Mouse (Mus musculus): Measurements from ENCODE around the gene Pigs. TPM values are rescaled to one million over a fixed set of nuclear protein-coding genes. Genes with fewer than 3 reads are reported as not detected.

The Pigs gene
- polyA plus RNA-seq, 1 experiment = 50.2 TPM

- Histone ChIP-seq H3K79me2 (ENCODE audit: control insufficient read depth, insufficient read depth) (no peaks in the 10 kb centered on the region), H3K36me3 (ENCODE audit: control insufficient read depth, insufficient read depth) (no peaks in the 10 kb centered on the region), H3K4me2 (ENCODE audit: low read depth) (no peak overlapping the region), H3ac (ENCODE audit: control insufficient read depth, insufficient read length) (no peak overlapping the region), H3K4me3 (no peak overlapping the region), H3K27me3 (ENCODE audit: control insufficient read depth, insufficient read depth, insufficient read length) (no peaks in the 10 kb centered on the region)
- no peak for TF ChIP-seq POLR2A (IDR thresholded peaks at IDR 0.05; ENCODE audit: insufficient read length, low read depth)
- TF ChIP-seq E2F4 (IDR thresholded peaks at IDR 0.05; ENCODE audit: insufficient read depth) = no peak
- no peak for TF ChIP-seq TCF12 (IDR thresholded peaks at IDR 0.05; ENCODE audit: insufficient read depth, poor library complexity, severe bottlenecking)
- TF ChIP-seq MYOG (IDR thresholded peaks at IDR 0.05; ENCODE audit: control insufficient read depth in 1 of 3, insufficient read depth in 1 of 3, insufficient read length in 2 of 3, low read depth in 2 of 3) = no peak
- TF ChIP-seq SRF (IDR thresholded peaks at IDR 0.05; ENCODE audit: control insufficient read depth, insufficient read length, low read depth) = no peak
Observed at GRCm38 (mm10) chr11:78353081-78353480, 24.9 kb downstream of the Pigs start.

- Histone ChIP-seq H3K79me2 (ENCODE audit: control insufficient read depth, insufficient read depth) (no peaks in the 10 kb centered on the region), H3ac (ENCODE audit: control insufficient read depth, insufficient read length) (no peak overlapping the region), H3K27me3 (ENCODE audit: control insufficient read depth, insufficient read depth, insufficient read length) (no peaks in the 10 kb centered on the region), H3K4me3 (no peak overlapping the region), H3K36me3 (ENCODE audit: control insufficient read depth, insufficient read depth) (no peaks in the 10 kb centered on the region), H3K4me2 (ENCODE audit: low read depth) (no peak overlapping the region)
- TF ChIP-seq MAX (IDR thresholded peaks at IDR 0.05; ENCODE audit: low read depth) (no peak), CEBPB (IDR thresholded peaks at IDR 0.05; ENCODE audit: insufficient read depth, poor library complexity, severe bottlenecking) (no peak), REST (IDR thresholded peaks at IDR 0.05; ENCODE audit: insufficient read depth, insufficient read length) (no peak), MYOG (IDR thresholded peaks at IDR 0.05; ENCODE audit: control insufficient read depth in 1 of 3, insufficient read depth in 1 of 3, insufficient read length in 2 of 3, low read depth in 2 of 3) (no peak), E2F4 (IDR thresholded peaks at IDR 0.05; ENCODE audit: insufficient read depth) (no peak), TCF3 (IDR thresholded peaks at IDR 0.05; ENCODE audit: insufficient read length, low read depth) (no peak), TCF12 (IDR thresholded peaks at IDR 0.05; ENCODE audit: insufficient read depth, poor library complexity, severe bottlenecking) (no peak), POLR2AphosphoS2 (IDR thresholded peaks at IDR 0.05; ENCODE audit: insufficient read length, low read depth) (no peak), SRF (IDR thresholded peaks at IDR 0.05; ENCODE audit: control insufficient read depth, insufficient read length, low read depth) (no peak), POLR2A (IDR thresholded peaks at IDR 0.05; ENCODE audit: insufficient read length, low read depth) (no peak), USF1 (IDR thresholded peaks at IDR 0.05; ENCODE audit: low read depth) (no peak)
Observed at GRCm38 (mm10) chr11:78354905-78355304, 26.7 kb downstream of the Pigs start.

- Histone ChIP-seq H3ac (ENCODE audit: control insufficient read depth, insufficient read length) (no peak overlapping the region), H3K4me2 (ENCODE audit: low read depth) (no peak overlapping the region), H3K36me3 (ENCODE audit: control insufficient read depth, insufficient read depth) (no peaks in the 10 kb centered on the region), H3K79me2 (ENCODE audit: control insufficient read depth, insufficient read depth) (no peaks in the 10 kb centered on the region), H3K27me3 (ENCODE audit: control insufficient read depth, insufficient read depth, insufficient read length) (no peaks in the 10 kb centered on the region), H3K4me3 (no peak overlapping the region)
- no peak for TF ChIP-seq MYOD1 (IDR thresholded peaks at IDR 0.05; ENCODE audit: control insufficient read depth in 1 of 3, insufficient read length in 2 of 3, low read depth in 2 of 3)
- no peak for TF ChIP-seq REST (IDR thresholded peaks at IDR 0.05; ENCODE audit: insufficient read depth, insufficient read length)
- TF ChIP-seq E2F4 (IDR thresholded peaks at IDR 0.05; ENCODE audit: insufficient read depth) = no peak
- TF ChIP-seq USF1 (IDR thresholded peaks at IDR 0.05; ENCODE audit: low read depth) = no peak
- TF ChIP-seq SRF (IDR thresholded peaks at IDR 0.05; ENCODE audit: control insufficient read depth, insufficient read length, low read depth) = no peak
Observed at GRCm38 (mm10) chr11:78355471-78356238, 27.4 kb downstream of the Pigs start.

- Histone ChIP-seq H3K27me3 (ENCODE audit: control insufficient read depth, insufficient read depth, insufficient read length) (no peaks in the 10 kb centered on the region), H3ac (ENCODE audit: control insufficient read depth, insufficient read length) (no peak overlapping the region), H3K36me3 (ENCODE audit: control insufficient read depth, insufficient read depth) (no peaks in the 10 kb centered on the region), H3K4me3 (no peak overlapping the region), H3K79me2 (ENCODE audit: control insufficient read depth, insufficient read depth) (no peaks in the 10 kb centered on the region), H3K4me2 (ENCODE audit: low read depth) (no peak overlapping the region)
- peak in 1 of 3 experiments; percentile 31 for TF ChIP-seq MYOD1 (IDR thresholded peaks at IDR 0.05; ENCODE audit: control insufficient read depth in 1 of 3, insufficient read length in 2 of 3, low read depth in 2 of 3)
- TF ChIP-seq E2F4 (IDR thresholded peaks at IDR 0.05; ENCODE audit: insufficient read depth) = no peak
- no peak for TF ChIP-seq MAX (IDR thresholded peaks at IDR 0.05; ENCODE audit: low read depth)
Observed at GRCm38 (mm10) chr11:78358330-78359007, 30.3 kb downstream of the Pigs start.

- peak overlapping the region; percentile 43 for H3K4me2 ChIP-seq (ENCODE audit: low read depth)
- H3ac ChIP-seq (ENCODE audit: control insufficient read depth, insufficient read length) = no peak overlapping the region
- no peak for TF ChIP-seq MYOD1 (IDR thresholded peaks at IDR 0.05; ENCODE audit: control insufficient read depth in 1 of 3, insufficient read length in 2 of 3, low read depth in 2 of 3)
- TF ChIP-seq SRF (IDR thresholded peaks at IDR 0.05; ENCODE audit: control insufficient read depth, insufficient read length, low read depth) = no peak
- TF ChIP-seq POLR2A (IDR thresholded peaks at IDR 0.05; ENCODE audit: insufficient read length, low read depth) = no peak
- TF ChIP-seq MAX (IDR thresholded peaks at IDR 0.05; ENCODE audit: low read depth) = no peak
- TF ChIP-seq MYOG (IDR thresholded peaks at IDR 0.05; ENCODE audit: control insufficient read depth in 1 of 3, insufficient read depth in 1 of 3, insufficient read length in 2 of 3, low read depth in 2 of 3) = no peak
- TF ChIP-seq USF1 (IDR thresholded peaks at IDR 0.05; ENCODE audit: low read depth) = no peak
- no peak for TF ChIP-seq POLR2AphosphoS2 (IDR thresholded peaks at IDR 0.05; ENCODE audit: insufficient read length, low read depth)
- TF ChIP-seq CEBPB (IDR thresholded peaks at IDR 0.05; ENCODE audit: insufficient read depth, poor library complexity, severe bottlenecking) = no peak
- no peak for TF ChIP-seq E2F4 (IDR thresholded peaks at IDR 0.05; ENCODE audit: insufficient read depth)
- no peak for TF ChIP-seq TCF3 (IDR thresholded peaks at IDR 0.05; ENCODE audit: insufficient read length, low read depth)
- TF ChIP-seq REST (IDR thresholded peaks at IDR 0.05; ENCODE audit: insufficient read depth, insufficient read length) = no peak
- no peak for TF ChIP-seq TCF12 (IDR thresholded peaks at IDR 0.05; ENCODE audit: insufficient read depth, poor library complexity, severe bottlenecking)
- H3K4me3 ChIP-seq = no peak overlapping the region
- no peaks in the 10 kb centered on the region for H3K79me2 ChIP-seq (ENCODE audit: control insufficient read depth, insufficient read depth)
- no peaks in the 10 kb centered on the region for H3K27me3 ChIP-seq (ENCODE audit: control insufficient read depth, insufficient read depth, insufficient read length)
- H3K36me3 ChIP-seq (ENCODE audit: control insufficient read depth, insufficient read depth) = no peaks in the 10 kb centered on the region
Observed at GRCm38 (mm10) chr11:78360125-78360788, 32.0 kb downstream of the Pigs start.

Measured in myocyte (in vitro differentiated cells).